Mouse (Mus musculus): ENCODE results near the gene Stk38l.
A peak's percentile ranks its signal among the peaks of the same experiment; 100 is the strongest.

GRCm38 (mm10) chr6:146824727-146825486 is 100.1 kb downstream of the Stk38l start:
- peak; percentile 96 for TF ChIP-seq CTCF (IDR thresholded peaks at IDR 0.05)
- TF ChIP-seq EP300 (IDR thresholded peaks at IDR 0.05): no peak
